Mouse (Mus musculus): ENCODE results near the gene Trip12. TPM values are rescaled to one million over a fixed set of nuclear protein-coding genes. Genes with fewer than 3 reads are reported as not detected.

Gene Trip12
- polyA plus RNA-seq (2016; fragmentation: Nextera tagmentation; extraction: Ambion mirVana) = 53.6 and 57.9 TPM in 2 replicates

- ATAC-seq = peak; percentile 59
- Histone ChIP-seq H3K9me3 (replicated peaks) (no peaks in the 10 kb centered on the region), H3K4me3 (peak within 1 kb of the TSS; percentile 99), H3K4me2 (peak within 1 kb of the TSS; percentile 87), H3K27ac (peak within 1 kb of the TSS; percentile 94), H3K9ac (peak within 1 kb of the TSS; percentile 99), H3K27me3 (replicated peaks) (no peaks in the 10 kb centered on the region), H3K36me3 (no peaks in the 10 kb centered on the region), H3K4me1 (peaks cover 37% of the 10 kb centered on the region)
- WGBS (ENCODE audit: insufficient replicate concordance) = under 1% methylated on average over 39 of the region's 39 CpGs
Observed at GRCm38 (mm10) chr1:84840018-84840664, at the start of gene Trip12. Trip12 (minus strand) TSS chr1:84840516.

GRCm38 (mm10) chr1:84890005-84890393, 49.7 kb upstream of the Trip12 start:
- no peak overlapping the region for H3K4me3 ChIP-seq
- H3K4me2 ChIP-seq = no peak overlapping the region
- 0 out of 2 replicates have a peak, but pooled peaks cover 2% of the 10 kb centered on the region for H3K9me3 ChIP-seq (replicated peaks)
- H3K4me1 ChIP-seq = no peaks in the 10 kb centered on the region
- H3K9ac ChIP-seq = no peak overlapping the region
- no peak for ATAC-seq
- no peaks in the 10 kb centered on the region for H3K36me3 ChIP-seq
- H3K27me3 ChIP-seq (replicated peaks) = no peaks in the 10 kb centered on the region
- WGBS (ENCODE audit: insufficient replicate concordance) = 63% methylated on average over 7 of the region's 7 CpGs
- H3K27ac ChIP-seq = no peak overlapping the region

- H3K27ac ChIP-seq = no peak overlapping the region
- ATAC-seq = no peak
- 0 out of 2 replicates have a peak, but pooled peaks cover 2% of the 10 kb centered on the region for H3K9me3 ChIP-seq (replicated peaks)
- WGBS (ENCODE audit: insufficient replicate concordance) = 56% methylated on average over 8 of the region's 8 CpGs
- H3K4me3 ChIP-seq = no peak overlapping the region
- no peak overlapping the region for H3K9ac ChIP-seq
- no peak overlapping the region for H3K4me2 ChIP-seq
- no peaks in the 10 kb centered on the region for H3K36me3 ChIP-seq
- no peaks in the 10 kb centered on the region for H3K27me3 ChIP-seq (replicated peaks)
- no peaks in the 10 kb centered on the region for H3K4me1 ChIP-seq
Observed at GRCm38 (mm10) chr1:84889330-84890004, 49.2 kb upstream of the Trip12 start.

GRCm38 (mm10) chr1:84885921-84886320, 45.6 kb upstream of the Trip12 start:
- 72% methylated on average over 6 of the region's 6 CpGs for WGBS (ENCODE audit: insufficient replicate concordance)
- Histone ChIP-seq H3K4me1 (no peaks in the 10 kb centered on the region), H3K27ac (no peak overlapping the region), H3K4me3 (no peak overlapping the region), H3K9ac (no peak overlapping the region), H3K9me3 (replicated peaks) (0 out of 2 replicates have a peak, but pooled peaks cover 2% of the 10 kb centered on the region), H3K36me3 (no peaks in the 10 kb centered on the region), H3K4me2 (no peak overlapping the region), H3K27me3 (replicated peaks) (no peaks in the 10 kb centered on the region)
- no peak for ATAC-seq

- Histone ChIP-seq H3K4me1 (no peaks in the 10 kb centered on the region), H3K36me3 (no peaks in the 10 kb centered on the region), H3K9me3 (replicated peaks) (0 out of 2 replicates have a peak, but pooled peaks cover 2% of the 10 kb centered on the region), H3K9ac (no peak overlapping the region), H3K4me3 (no peak overlapping the region), H3K27me3 (replicated peaks) (no peaks in the 10 kb centered on the region), H3K27ac (no peak overlapping the region), H3K4me2 (no peak overlapping the region)
- no peak for ATAC-seq
- 46% methylated on average over 3 of the region's 3 CpGs for WGBS (ENCODE audit: insufficient replicate concordance)
Observed at GRCm38 (mm10) chr1:84885174-84885573, 44.9 kb upstream of the Trip12 start.

- H3K27ac ChIP-seq = no peak overlapping the region
- H3K9ac ChIP-seq = no peak overlapping the region
- 0 out of 2 replicates have a peak, but pooled peaks cover 2% of the 10 kb centered on the region for H3K9me3 ChIP-seq (replicated peaks)
- H3K36me3 ChIP-seq = no peaks in the 10 kb centered on the region
- H3K4me3 ChIP-seq = no peak overlapping the region
- no peak overlapping the region for H3K4me2 ChIP-seq
- 76% methylated on average over 4 of the region's 4 CpGs for WGBS (ENCODE audit: insufficient replicate concordance)
- H3K27me3 ChIP-seq (replicated peaks) = no peaks in the 10 kb centered on the region
- no peaks in the 10 kb centered on the region for H3K4me1 ChIP-seq
- no peak for ATAC-seq
Observed at GRCm38 (mm10) chr1:84883889-84884288, 43.6 kb upstream of the Trip12 start.

GRCm38 (mm10) chr1:84882937-84883336, 42.6 kb upstream of the Trip12 start:
- no peak overlapping the region for H3K4me2 ChIP-seq
- WGBS (ENCODE audit: insufficient replicate concordance) = 75% methylated on average over 4 of the region's 4 CpGs
- 0 out of 2 replicates have a peak, but pooled peaks cover 2% of the 10 kb centered on the region for H3K9me3 ChIP-seq (replicated peaks)
- no peaks in the 10 kb centered on the region for H3K4me1 ChIP-seq
- no peak overlapping the region for H3K9ac ChIP-seq
- ATAC-seq = no peak
- no peaks in the 10 kb centered on the region for H3K27me3 ChIP-seq (replicated peaks)
- no peak overlapping the region for H3K27ac ChIP-seq
- H3K36me3 ChIP-seq = no peaks in the 10 kb centered on the region
- no peak overlapping the region for H3K4me3 ChIP-seq

- H3K9me3 ChIP-seq (replicated peaks) = 0 out of 2 replicates have a peak, but pooled peaks cover 2% of the 10 kb centered on the region
Observed at GRCm38 (mm10) chr1:84882066-84882532, 41.8 kb upstream of the Trip12 start.

GRCm38 (mm10) chr1:84881248-84882065, 41.1 kb upstream of the Trip12 start:
- ATAC-seq = no peak
- Histone ChIP-seq H3K9me3 (replicated peaks) (0 out of 2 replicates have a peak, but pooled peaks cover 2% of the 10 kb centered on the region), H3K27ac (no peak overlapping the region), H3K4me1 (no peaks in the 10 kb centered on the region), H3K4me3 (no peak overlapping the region), H3K9ac (no peak overlapping the region), H3K4me2 (no peak overlapping the region), H3K27me3 (replicated peaks) (no peaks in the 10 kb centered on the region), H3K36me3 (no peaks in the 10 kb centered on the region)
- 65% methylated on average over 11 of the region's 11 CpGs for WGBS (ENCODE audit: insufficient replicate concordance)

More at GRCm38 (mm10) chr1:84882066-84882532, 41.8 kb upstream of the Trip12 start:
- Histone ChIP-seq H3K4me3 (no peak overlapping the region), H3K4me2 (no peak overlapping the region), H3K36me3 (no peaks in the 10 kb centered on the region), H3K4me1 (no peaks in the 10 kb centered on the region), H3K27ac (no peak overlapping the region), H3K9ac (no peak overlapping the region), H3K27me3 (replicated peaks) (no peaks in the 10 kb centered on the region)
- no peak for ATAC-seq
- 63% methylated on average over 2 of the region's 2 CpGs for WGBS (ENCODE audit: insufficient replicate concordance)

GRCm38 (mm10) chr1:84879571-84880120, 39.3 kb upstream of the Trip12 start:
- 84% methylated on average over 8 of the region's 8 CpGs for WGBS (ENCODE audit: insufficient replicate concordance)
- no peaks in the 10 kb centered on the region for H3K4me1 ChIP-seq
- no peaks in the 10 kb centered on the region for H3K27me3 ChIP-seq (replicated peaks)
- no peak overlapping the region for H3K9ac ChIP-seq
- H3K27ac ChIP-seq = no peak overlapping the region
- no peak overlapping the region for H3K4me2 ChIP-seq
- no peak for ATAC-seq
- H3K9me3 ChIP-seq (replicated peaks) = no peaks in the 10 kb centered on the region
- H3K4me3 ChIP-seq = no peak overlapping the region
- no peaks in the 10 kb centered on the region for H3K36me3 ChIP-seq

GRCm38 (mm10) chr1:84877590-84877989, 37.3 kb upstream of the Trip12 start:
- H3K36me3 ChIP-seq = no peaks in the 10 kb centered on the region
- H3K27me3 ChIP-seq (replicated peaks) = no peaks in the 10 kb centered on the region
- no peak overlapping the region for H3K27ac ChIP-seq
- ATAC-seq = peak; percentile 36; the same call in 1 of the 2 replicates
- H3K9me3 ChIP-seq (replicated peaks) = no peaks in the 10 kb centered on the region
- 67% methylated on average over 2 of the region's 2 CpGs for WGBS (ENCODE audit: insufficient replicate concordance)
- H3K4me1 ChIP-seq = peaks cover 5% of the 10 kb centered on the region; the same call in 1 of the 2 replicates
- H3K9ac ChIP-seq = no peak overlapping the region
- no peak overlapping the region for H3K4me2 ChIP-seq
- H3K4me3 ChIP-seq = no peak overlapping the region
